Mouse (Mus musculus) stomach, embryonic 14.5 days (tissue): ENCODE data around the gene Krtap24-1. TPM values are rescaled to one million over a fixed set of nuclear protein-coding genes. Genes with fewer than 3 reads are reported as not detected.
A peak's percentile ranks its signal among the peaks of the same experiment; 100 is the strongest.

Experiments
- ATAC-seq: fragments of 200-750 bp; cut with Nextera tagmentation; 2 replicates; pipeline ENCODE4 v1.8.0; 2017; ENCODE audit warnings: low read depth, moderate TSS enrichment; ENCODE audit not compliant: insufficient number of reproducible peaks, insufficient read depth, low FRiP score
- H3K27ac ChIP-seq: fragments of 300-500 bp; sonication (generic); 2 replicates; pipeline ENCODE4 v1.5.1; 2014; ENCODE audit warnings: mild to moderate bottlenecking, low read length, moderate library complexity, mixed read lengths
- H3K27me3 ChIP-seq: fragments of 300-500 bp; sonication (generic); 2 replicates; pipeline ENCODE4 v1.6.1; 2014; ENCODE audit warnings: low read length, control low read depth, mixed read lengths; ENCODE audit not compliant: control insufficient read depth, insufficient read depth
- H3K36me3 ChIP-seq: fragments of 300-500 bp; sonication (generic); 2 replicates; pipeline ENCODE4 v1.6.1; 2014; ENCODE audit warnings: mild to moderate bottlenecking, control low read depth, low read length, moderate library complexity, mixed read lengths; ENCODE audit not compliant: control insufficient read depth, insufficient read depth
- H3K4me1 ChIP-seq: fragments of 300-500 bp; sonication (generic); 2 replicates; pipeline ENCODE4 v1.6.1; 2014; ENCODE audit warnings: low read length, control low read depth, mixed read lengths; ENCODE audit not compliant: control insufficient read depth, insufficient read depth
- H3K4me2 ChIP-seq: fragments of 300-500 bp; sonication (generic); replicated peaks from 2 replicates; pipeline ENCODE4 v1.6.1; 2014; ENCODE audit warnings: low read depth, low read length, control low read depth
- H3K4me3 ChIP-seq: fragments of 300-500 bp; sonication (generic); 2 replicates; pipeline ENCODE4 v1.5.1; 2014; ENCODE audit warnings: low read depth, low read length, control low read depth
- H3K9ac ChIP-seq: fragments of 300-500 bp; sonication (generic); replicated peaks from 2 replicates; pipeline ENCODE4 v1.6.1; 2014; ENCODE audit warnings: low read depth, mild to moderate bottlenecking, control low read depth, low read length, moderate library complexity, mixed read lengths
- H3K9me3 ChIP-seq: fragments of 300-500 bp; sonication (generic); 2 replicates; pipeline ENCODE4 v1.6.1; 2016; ENCODE audit warnings: low read depth, low read length, control low read depth; ENCODE audit not compliant: control insufficient read depth
- WGBS: fragments of 180-500 bp; shearing (Covaris S2); extraction: QIAGEN DNeasy Blood & Tissue Kit; methylation state at CpG from one replicate; pipeline ENCODE4 v1.1.7; 2014; 5-methylcytosine and 5-hydroxymethylcytosine counted together
- polyA plus RNA-seq: library from polyadenylated mRNA; unstranded; fragments of >200 nt; fragmentation: Nextera tagmentation; extraction: Ambion mirVana; gene quantifications from 2 replicates; pipeline ENCODE4 v1.2.1, GENCODE M21; 2014

Gene Krtap24-1
- polyA plus RNA-seq, 1 experiment from 2014 or later: not detected

DNA sequence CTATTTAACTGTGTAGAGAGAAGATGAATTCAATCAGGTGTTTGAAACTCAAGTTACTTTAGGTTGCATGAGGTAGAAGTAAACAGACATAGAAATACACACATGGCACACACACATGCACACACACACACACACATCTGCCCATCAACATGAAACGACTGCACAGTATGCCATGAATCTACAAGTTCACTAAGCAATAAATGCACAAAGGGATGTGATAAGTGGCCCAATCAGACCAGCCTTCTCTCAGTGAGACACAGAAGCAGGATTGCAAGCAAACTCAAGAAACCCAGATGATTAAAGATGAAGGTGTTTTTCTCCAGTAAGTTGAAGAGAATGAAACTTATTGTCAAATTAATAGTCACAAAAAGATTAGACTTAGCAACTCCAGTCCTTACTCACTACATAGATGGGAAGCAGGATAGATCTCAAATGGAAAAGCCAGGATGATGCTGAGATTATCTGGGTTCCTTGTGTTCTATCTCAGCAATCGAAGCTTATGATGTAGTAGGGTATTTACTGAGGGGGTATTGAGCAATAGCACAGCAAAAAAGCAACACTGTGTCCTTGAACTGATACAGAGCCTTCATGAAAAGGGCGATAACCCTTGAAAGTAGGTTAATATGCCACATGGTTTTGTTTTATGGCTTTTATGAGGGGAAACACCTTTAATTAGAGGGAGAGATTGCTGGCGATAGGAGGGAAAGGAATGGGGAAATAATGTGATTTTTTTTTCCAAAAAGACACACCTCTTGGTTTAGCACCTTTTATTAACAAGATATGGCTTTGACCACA lies 36.0 kb downstream of the Krtap24-1 start:
- Histone ChIP-seq H3K4me3 (no peak overlapping the region), H3K27me3 (no peaks in the 10 kb centered on the region), H3K9me3 (no peaks in the 10 kb centered on the region), H3K9ac (no peak overlapping the region), H3K4me1 (no peaks in the 10 kb centered on the region), H3K27ac (no peak overlapping the region), H3K36me3 (no peaks in the 10 kb centered on the region), H3K4me2 (no peak overlapping the region)
- WGBS: 78% methylated on average over 4 of the region's 4 CpGs
- ATAC-seq: no peak

DNA sequence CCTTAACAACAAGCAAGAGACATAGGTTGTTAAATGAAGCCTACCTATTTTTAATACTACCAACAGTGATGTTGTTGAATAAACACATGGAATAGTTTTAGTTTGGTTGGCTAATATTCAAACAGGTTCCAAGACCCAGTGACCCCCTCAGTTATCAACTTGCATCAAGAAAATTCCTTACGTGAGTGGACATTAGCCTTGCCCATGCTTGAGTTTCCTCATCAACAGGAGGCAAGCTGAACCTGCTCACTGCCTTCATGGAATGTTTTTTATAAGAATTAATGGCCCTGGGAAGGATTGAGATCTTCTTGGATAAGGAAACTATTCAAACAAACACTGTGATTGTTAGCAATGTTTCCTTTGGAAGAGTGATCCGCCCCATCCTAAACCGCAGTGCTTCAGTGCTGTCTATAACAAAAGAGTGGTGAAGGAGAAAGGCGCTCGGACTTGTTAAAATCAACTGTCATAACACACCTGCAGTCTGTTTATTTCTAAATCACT lies 39.1 kb downstream of the Krtap24-1 start:
- no peak for ATAC-seq
- H3K9ac ChIP-seq: no peak overlapping the region
- no peak overlapping the region for H3K4me3 ChIP-seq
- H3K4me2 ChIP-seq: no peak overlapping the region
- 43% methylated on average over 5 of the region's 5 CpGs for WGBS
- H3K36me3 ChIP-seq: no peaks in the 10 kb centered on the region
- H3K9me3 ChIP-seq: no peaks in the 10 kb centered on the region
- no peaks in the 10 kb centered on the region for H3K4me1 ChIP-seq
- H3K27me3 ChIP-seq: no peaks in the 10 kb centered on the region
- no peak overlapping the region for H3K27ac ChIP-seq

DNA sequence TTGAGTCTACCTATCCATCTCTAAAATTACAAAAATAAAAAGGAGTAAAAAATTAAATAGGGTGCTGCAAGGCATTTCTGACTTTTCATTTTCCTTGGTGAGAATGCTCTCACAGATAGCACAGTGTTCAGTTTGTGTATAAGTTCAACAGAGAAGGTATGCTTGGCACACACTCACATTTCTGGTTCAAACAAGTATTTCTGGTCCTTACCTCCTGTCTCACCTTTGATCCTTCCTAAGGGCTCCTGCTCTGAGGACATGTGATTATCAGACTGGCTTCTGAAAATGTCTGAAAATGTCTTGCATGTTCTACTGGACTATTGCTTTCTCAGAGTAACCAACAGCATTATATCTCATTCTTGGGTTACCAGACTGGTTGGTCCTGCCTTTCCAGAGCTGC lies 41.9 kb downstream of the Krtap24-1 start:
- no peak overlapping the region for H3K4me3 ChIP-seq
- no peak overlapping the region for H3K27ac ChIP-seq
- H3K9ac ChIP-seq: no peak overlapping the region
- no peaks in the 10 kb centered on the region for H3K9me3 ChIP-seq
- ATAC-seq: no peak
- no peak overlapping the region for H3K4me2 ChIP-seq
- H3K36me3 ChIP-seq: no peaks in the 10 kb centered on the region
- no peaks in the 10 kb centered on the region for H3K27me3 ChIP-seq
- H3K4me1 ChIP-seq: no peaks in the 10 kb centered on the region

DNA sequence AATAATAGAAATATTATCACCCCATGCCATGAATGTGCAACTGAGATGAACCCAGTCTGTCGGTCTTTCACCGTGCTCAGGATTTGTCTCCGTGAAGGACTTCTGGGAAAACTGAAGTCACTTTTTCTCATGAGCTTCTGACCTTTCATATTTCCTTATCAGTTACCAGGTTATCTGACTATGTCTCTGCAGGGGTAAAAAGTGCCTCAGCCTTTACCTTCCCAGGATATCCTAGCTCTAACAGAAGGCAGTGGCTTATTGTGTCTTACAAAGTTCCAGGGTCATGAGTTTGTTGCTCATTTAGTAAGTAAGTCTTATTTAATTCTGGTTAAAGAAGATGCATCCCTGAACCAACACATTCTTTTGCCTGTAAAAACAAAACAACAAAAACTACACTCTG lies 42.3 kb downstream of the Krtap24-1 start:
- H3K9me3 ChIP-seq: no peaks in the 10 kb centered on the region
- no peak overlapping the region for H3K4me2 ChIP-seq
- no peak overlapping the region for H3K27ac ChIP-seq
- no peak for ATAC-seq
- H3K4me1 ChIP-seq: no peaks in the 10 kb centered on the region
- 81% methylated on average over 3 of the region's 3 CpGs for WGBS
- no peak overlapping the region for H3K9ac ChIP-seq
- no peaks in the 10 kb centered on the region for H3K27me3 ChIP-seq
- no peak overlapping the region for H3K4me3 ChIP-seq
- H3K36me3 ChIP-seq: no peaks in the 10 kb centered on the region

DNA sequence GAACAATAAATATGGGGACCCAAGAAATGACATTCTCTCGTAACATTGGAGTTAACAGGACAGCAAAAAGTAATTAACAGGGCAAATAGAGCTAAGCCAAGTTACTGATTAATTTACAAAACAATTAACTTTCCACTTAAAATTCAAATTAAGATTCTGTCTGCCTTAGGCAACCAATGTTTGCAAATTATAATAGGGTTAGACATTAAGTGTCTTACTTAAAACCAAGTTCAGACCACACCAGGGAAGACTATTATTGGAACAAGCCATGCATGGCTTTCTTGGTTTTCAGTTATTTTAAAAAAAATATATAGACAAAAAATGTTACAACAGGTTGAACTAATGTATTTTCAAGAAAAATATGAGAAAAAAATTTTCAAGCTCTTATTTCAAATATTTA lies 43.0 kb downstream of the Krtap24-1 start:
- Histone ChIP-seq H3K4me2 (no peak overlapping the region), H3K4me3 (no peak overlapping the region), H3K4me1 (no peaks in the 10 kb centered on the region), H3K9me3 (no peaks in the 10 kb centered on the region), H3K27ac (no peak overlapping the region), H3K36me3 (no peaks in the 10 kb centered on the region), H3K9ac (no peak overlapping the region), H3K27me3 (no peaks in the 10 kb centered on the region)
- ATAC-seq: no peak
- 82% methylated on average over 1 of the region's 1 CpGs for WGBS

DNA sequence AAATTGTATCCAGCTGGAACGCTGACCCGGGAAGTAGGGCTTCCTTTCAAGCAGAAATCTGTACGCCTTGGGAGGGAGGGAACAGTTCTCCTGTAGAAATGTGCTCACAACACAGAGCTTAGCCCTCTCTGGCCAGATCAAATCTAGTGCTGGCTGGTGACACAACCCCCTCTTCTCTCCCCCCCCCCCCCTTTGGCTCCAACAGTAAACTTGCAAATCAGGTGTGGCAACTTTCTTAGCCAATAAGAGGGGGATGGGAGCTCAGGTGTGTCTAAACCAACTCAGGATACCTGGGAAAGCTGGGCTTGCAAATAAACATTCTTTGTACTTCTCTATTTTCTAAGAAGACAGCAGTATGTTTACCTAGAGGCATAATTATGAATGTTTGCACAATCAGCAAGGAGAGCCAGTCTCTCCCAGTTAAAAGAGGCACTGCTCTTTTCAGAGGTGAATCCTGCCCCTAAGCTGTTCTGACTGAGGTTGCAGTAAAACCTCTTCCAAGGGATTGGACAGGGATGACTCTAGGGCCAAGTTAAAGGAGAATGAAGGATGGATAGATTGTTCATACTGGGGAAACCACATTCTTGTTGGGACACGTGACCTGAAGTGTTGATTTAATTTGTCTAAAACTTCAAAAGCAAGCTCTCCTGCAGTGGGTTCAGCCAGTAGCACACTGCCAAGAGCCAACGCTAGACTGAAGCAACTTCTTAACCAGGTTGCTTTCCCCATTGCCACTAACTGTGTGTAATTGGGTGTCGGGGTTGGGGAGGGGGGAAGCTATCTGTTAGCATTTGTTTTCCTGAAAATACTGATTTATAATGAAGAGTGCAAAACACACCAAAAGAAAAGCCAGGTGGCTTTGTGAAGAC lies 48.8 kb downstream of the Krtap24-1 start, which contains the start of gene Cldn8:
Gene Cldn8 (minus strand): TSS at position 139 of the 869 bp plus-strand sequence.
- peak; percentile 80 for ATAC-seq
- H3K4me2 ChIP-seq: peak within 1 kb of the TSS; percentile 26
- WGBS: 61% methylated on average over 6 of the region's 6 CpGs
- H3K4me3 ChIP-seq: peak within 1 kb of the TSS; percentile 22
- H3K9ac ChIP-seq: no peak within 1 kb of the TSS
- no peaks in the 10 kb centered on the region for H3K9me3 ChIP-seq
- H3K4me1 ChIP-seq: no peaks in the 10 kb centered on the region
- H3K27ac ChIP-seq: peak within 1 kb of the TSS; percentile 67; the same call in 1 of the 2 replicates
- no peaks in the 10 kb centered on the region for H3K27me3 ChIP-seq
- no peaks in the 10 kb centered on the region for H3K36me3 ChIP-seq

DNA sequence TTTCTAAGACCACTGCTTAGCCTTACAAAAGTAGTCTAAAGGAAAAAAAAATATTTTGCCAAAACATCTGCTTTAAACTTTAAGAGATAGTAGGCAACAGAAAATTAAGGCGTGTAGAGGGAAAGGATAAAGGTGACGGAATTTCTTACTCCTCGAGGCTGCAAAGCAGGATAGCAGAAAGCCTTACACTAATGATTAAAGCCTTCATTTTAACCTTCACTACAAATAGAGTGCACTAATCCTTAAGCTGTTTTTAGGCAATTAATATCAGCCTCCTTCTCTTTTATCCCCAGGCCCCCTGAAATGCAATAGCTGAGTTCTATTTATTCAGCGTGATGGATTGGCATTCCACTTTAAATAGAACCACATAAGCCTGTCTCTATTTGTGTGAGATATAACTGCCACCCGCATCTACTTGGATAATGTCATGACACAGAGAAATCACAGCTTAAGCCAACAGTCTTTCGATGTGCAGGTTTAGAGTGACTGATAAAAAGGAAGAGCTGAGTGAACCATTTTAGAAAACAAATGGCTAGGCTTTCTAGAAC lies 50.4 kb downstream of the Krtap24-1 start:
- WGBS: 28% methylated on average over 6 of the region's 6 CpGs
- no peak for ATAC-seq
- H3K4me3 ChIP-seq: peak overlapping the region; percentile 22; the same call in 1 of the 2 replicates
- H3K36me3 ChIP-seq: no peaks in the 10 kb centered on the region
- no peak overlapping the region for H3K27ac ChIP-seq
- H3K9ac ChIP-seq: no peak overlapping the region
- no peak overlapping the region for H3K4me2 ChIP-seq
- no peaks in the 10 kb centered on the region for H3K27me3 ChIP-seq
- no peaks in the 10 kb centered on the region for H3K9me3 ChIP-seq
- no peaks in the 10 kb centered on the region for H3K4me1 ChIP-seq
